Mouse (Mus musculus): ENCODE data around the gene Adat2.

Adat2 gene

GRCm38 (mm10) chr10:13552646-13553497 is at the start of gene Adat2, which contains the start of gene Pex3:
Adat2 (plus strand) TSS chr10:13552894.
Pex3 (minus strand) TSS chr10:13553142.
- DNase-seq (ENCODE audit: extremely low spot score, low read depth, low spot score), result peak; percentile 60

GRCm38 (mm10) chr10:13521857-13522256 is 30.8 kb upstream of the Adat2 start:
- no peak for DNase-seq (ENCODE audit: extremely low spot score, low read depth, low spot score)

- DNase-seq (ENCODE audit: extremely low spot score, low read depth, low spot score), result no peak
These were observed 24.5 kb upstream of the Adat2 start for GRCm38 (mm10) chr10:13528155-13528554.

- no peak for DNase-seq (ENCODE audit: extremely low spot score, low read depth, low spot score)
These were observed 17.9 kb upstream of the Adat2 start for GRCm38 (mm10) chr10:13534751-13535150.

- no peak for DNase-seq (ENCODE audit: extremely low spot score, low read depth, low spot score)
These were observed 16.0 kb upstream of the Adat2 start for GRCm38 (mm10) chr10:13536706-13537105.

- DNase-seq (ENCODE audit: extremely low spot score, low read depth, low spot score), result no peak
These were observed 12.8 kb upstream of the Adat2 start for GRCm38 (mm10) chr10:13539769-13540333.

- no peak for DNase-seq (ENCODE audit: extremely low spot score, low read depth, low spot score)
These were observed 11.0 kb upstream of the Adat2 start for GRCm38 (mm10) chr10:13541721-13542120.

- peak; percentile 30 for DNase-seq (ENCODE audit: extremely low spot score, low read depth, low spot score)
These were observed 848 bp downstream of the Adat2 start for GRCm38 (mm10) chr10:13553498-13553985.

- DNase-seq (ENCODE audit: extremely low spot score, low read depth, low spot score), result no peak
These were observed 1.6 kb downstream of the Adat2 start for GRCm38 (mm10) chr10:13554316-13554715.

GRCm38 (mm10) chr10:13560014-13560674 is 7.5 kb downstream of the Adat2 start:
- DNase-seq (ENCODE audit: extremely low spot score, low read depth, low spot score), result no peak

GRCm38 (mm10) chr10:13564364-13565079 is 11.8 kb downstream of the Adat2 start:
- peak; percentile 41 for DNase-seq (ENCODE audit: extremely low spot score, low read depth, low spot score)

- peak; percentile 14 for DNase-seq (ENCODE audit: extremely low spot score, low read depth, low spot score)
These were observed 12.4 kb downstream of the Adat2 start for GRCm38 (mm10) chr10:13565080-13565448.

- DNase-seq (ENCODE audit: extremely low spot score, low read depth, low spot score), result no peak
These were observed 13.7 kb downstream of the Adat2 start for GRCm38 (mm10) chr10:13566393-13566792.

- no peak for DNase-seq (ENCODE audit: extremely low spot score, low read depth, low spot score)
These were observed 17.1 kb downstream of the Adat2 start for GRCm38 (mm10) chr10:13569818-13570217.

- no peak for DNase-seq (ENCODE audit: extremely low spot score, low read depth, low spot score)
These were observed 18.2 kb downstream of the Adat2 start for GRCm38 (mm10) chr10:13570697-13571538.

GRCm38 (mm10) chr10:13572003-13572402 is 19.3 kb downstream of the Adat2 start:
- no peak for DNase-seq (ENCODE audit: extremely low spot score, low read depth, low spot score)

GRCm38 (mm10) chr10:13572410-13572809 is 19.7 kb downstream of the Adat2 start:
- DNase-seq (ENCODE audit: extremely low spot score, low read depth, low spot score), result no peak

- DNase-seq (ENCODE audit: extremely low spot score, low read depth, low spot score), result no peak
These were observed 24.4 kb downstream of the Adat2 start for GRCm38 (mm10) chr10:13577123-13577522.

GRCm38 (mm10) chr10:13587914-13588313 is 35.2 kb downstream of the Adat2 start:
- no peak for DNase-seq (ENCODE audit: extremely low spot score, low read depth, low spot score)

- no peak for DNase-seq (ENCODE audit: extremely low spot score, low read depth, low spot score)
These were observed 39.5 kb downstream of the Adat2 start for GRCm38 (mm10) chr10:13592196-13592595.

All from hindlimb bud, embryonic 11.5 days (tissue).